Mouse (Mus musculus): ENCODE measurements at regions not wholly inside any gene's neighbourhood (a gene's known extent, or its start where the extent isn't known, plus 50 kb on each side); places are given as distances from the start of the nearest gene placed in this dataset.

DNA sequence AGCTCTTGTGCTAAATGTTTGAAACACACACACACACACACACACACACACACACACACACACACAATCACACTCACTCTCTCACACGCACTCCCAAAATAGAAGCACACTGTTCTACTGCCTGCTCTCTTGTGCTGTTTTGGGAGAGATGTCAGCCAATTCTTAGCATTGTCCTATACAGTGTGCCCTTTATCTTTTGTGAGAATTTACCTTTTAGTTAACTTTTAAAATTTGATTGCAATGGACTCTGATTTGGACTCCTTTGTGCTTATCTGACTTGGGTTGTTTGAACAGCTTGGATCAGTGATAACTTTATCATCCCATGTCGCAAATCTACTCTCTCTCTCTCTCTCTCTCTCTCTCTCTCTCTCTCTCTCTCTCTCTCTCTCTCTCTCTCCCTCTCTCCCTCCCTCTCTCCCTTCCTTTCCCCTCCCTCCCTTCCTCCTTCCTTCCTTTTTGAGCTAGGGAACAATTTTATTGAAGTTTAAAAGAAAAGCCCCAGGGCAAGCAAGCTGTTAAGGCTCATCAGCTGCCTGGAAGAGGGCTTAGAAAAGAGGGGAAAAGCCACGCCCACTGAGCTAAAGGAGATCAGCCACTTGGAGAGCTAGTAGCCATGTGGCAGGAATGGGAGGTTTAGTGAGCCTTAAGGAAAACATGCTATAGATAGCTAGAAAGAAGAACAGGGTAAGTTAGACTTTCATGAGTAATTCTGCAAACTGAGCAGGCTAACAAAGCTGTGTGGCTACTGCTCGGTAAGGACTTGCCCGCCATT lies 611.2 kb downstream of the Gm19410 start:
- no peak for TF ChIP-seq POLR2A (IDR thresholded peaks at IDR 0.05; ENCODE audit: insufficient read length, low read depth)
- no peak for TF ChIP-seq SRF (IDR thresholded peaks at IDR 0.05; ENCODE audit: control insufficient read depth, insufficient read length, low read depth)
- no peak for TF ChIP-seq USF1 (IDR thresholded peaks at IDR 0.05; ENCODE audit: low read depth)

Measured in myocyte (in vitro differentiated cells).